Mouse (Mus musculus) brain, adult 2 months (tissue): ENCODE results near the gene Tax1bp1.

ENCODE experiments used
- DNase-seq: peaks from one replicate; pipeline ENCODE4 v3.0.0; 2011; ENCODE audit warnings: low read depth, low spot score

The Tax1bp1 gene

GRCm38 (mm10) chr6:52705280-52705679, 8.2 kb upstream of the Tax1bp1 start:
- DNase-seq: no peak

GRCm38 (mm10) chr6:52707815-52708214, 5.7 kb upstream of the Tax1bp1 start:
- DNase-seq: no peak

DNA sequence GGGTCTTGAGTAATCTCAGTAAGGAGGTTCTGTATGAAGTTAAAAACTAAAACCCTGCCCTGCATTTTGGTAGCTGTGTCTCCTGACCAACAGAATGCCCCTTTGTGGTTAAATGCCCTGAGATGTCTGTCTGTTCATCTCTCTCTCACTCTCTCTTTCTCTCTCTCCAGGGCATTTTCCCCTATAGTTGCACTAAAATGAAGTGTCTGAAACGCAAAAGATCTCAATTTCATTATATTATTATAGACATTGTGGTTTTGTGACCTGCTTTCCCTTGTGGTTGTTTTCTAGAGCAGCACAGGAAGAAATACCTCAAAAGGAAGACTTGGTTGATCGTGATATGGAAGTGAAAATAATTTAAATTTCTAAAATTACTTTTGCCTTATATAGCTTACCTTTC, 966 bp upstream of the Tax1bp1 start:
- DNase-seq: no peak

DNA sequence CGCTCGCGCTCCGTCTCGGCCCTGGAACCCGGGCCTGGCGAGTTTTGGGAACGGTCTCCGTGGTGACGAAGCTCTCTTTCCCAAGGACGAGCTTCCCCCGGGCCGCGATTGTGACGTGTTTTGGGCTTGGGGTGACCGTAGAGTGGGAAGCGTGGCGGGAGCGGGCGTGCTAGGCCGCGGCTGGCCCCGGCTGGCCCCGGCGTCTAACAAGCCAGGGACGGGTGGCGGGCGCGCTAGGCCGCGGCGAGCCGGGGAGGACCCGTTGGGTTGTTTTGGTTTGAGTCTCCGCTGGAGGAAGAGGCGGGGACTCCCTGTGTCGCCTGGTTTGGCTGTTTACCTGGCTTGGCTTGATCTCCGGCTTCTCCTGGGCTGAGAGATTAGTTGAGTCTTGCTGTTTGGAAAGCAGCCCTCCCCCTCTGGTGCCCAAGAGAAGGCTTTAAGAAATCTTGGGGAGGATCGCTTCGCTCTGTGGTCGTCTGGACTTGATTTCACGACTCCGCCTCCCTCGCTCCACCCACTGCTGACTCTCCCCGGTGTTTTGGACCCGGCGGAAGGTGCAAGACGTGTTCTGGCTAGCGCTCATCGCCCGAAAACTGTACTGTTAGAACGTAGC, 474 bp downstream of the Tax1bp1 start:
- peak; percentile 87 for DNase-seq

- DNase-seq: peak; percentile 17
These were observed 4.1 kb downstream of the Tax1bp1 start for GRCm38 (mm10) chr6:52717493-52718192.

DNA sequence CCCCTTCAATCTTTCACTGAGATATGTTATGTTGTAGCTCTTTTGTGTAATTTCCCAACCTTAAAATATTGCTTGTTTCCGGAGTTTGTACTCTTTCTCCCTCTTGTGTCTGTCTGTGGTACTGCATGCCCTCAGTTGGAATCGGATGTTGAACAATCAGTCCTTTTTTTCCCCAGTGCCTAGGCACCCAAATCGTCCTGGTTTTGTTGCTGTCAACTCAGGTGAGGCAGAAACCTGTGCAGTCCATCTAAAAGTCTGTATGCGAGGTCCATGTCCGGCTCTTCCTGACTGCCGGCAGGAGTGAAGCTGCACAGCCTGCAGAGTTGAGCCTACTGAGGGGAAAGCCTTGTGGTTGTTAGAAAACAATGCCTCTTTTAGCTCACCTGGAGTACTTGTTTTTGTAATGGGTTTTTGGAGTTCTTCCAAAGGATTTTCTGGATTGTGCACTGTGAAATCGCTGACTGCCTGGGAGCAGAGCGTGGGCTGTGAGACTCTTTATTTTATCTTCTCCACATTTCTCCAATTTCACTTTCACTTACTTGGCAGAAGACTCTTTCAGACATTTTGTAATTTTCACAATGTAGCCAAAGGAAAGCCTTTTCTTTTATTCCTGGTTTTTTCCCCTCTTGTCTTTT, 11.4 kb downstream of the Tax1bp1 start:
- peak; percentile 71 for DNase-seq

DNA sequence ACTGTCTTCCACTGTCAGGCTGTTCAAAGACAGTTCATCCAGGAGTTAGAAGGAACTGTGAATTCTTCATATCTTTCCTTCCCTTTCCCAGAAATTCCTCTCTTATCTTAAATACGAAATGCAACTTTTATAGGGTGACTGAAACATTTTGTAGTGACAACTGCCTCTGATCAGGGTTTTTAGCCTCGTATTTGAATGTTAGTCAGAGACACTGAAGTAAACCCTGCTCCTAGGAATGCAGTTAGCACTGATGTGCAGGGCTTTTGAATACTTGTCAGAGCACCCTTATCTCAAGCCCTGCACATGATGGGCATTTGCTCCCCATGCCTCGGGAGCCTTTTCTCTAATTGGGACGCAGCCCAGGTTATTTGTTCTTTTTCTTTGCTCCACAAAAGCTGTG, 16.8 kb downstream of the Tax1bp1 start:
- DNase-seq: no peak

DNA sequence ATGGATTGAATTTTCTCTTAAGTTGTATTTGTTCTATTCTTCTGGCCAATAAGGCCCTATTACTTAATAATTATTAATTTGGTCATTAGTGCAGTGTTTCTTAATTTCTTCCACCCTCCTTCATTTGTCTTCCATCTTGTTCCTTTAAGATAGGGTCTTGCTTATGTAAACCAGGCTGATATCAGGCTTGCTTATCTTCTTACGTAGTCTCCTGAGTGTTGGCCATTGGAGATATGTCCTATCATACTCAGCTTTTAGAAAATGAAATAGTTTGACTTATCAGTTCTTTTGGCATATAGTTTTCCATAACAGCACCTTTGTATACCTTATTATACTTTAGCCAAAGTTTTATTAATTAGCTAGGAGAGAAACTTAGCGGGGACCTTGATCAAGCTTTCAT, 21.1 kb downstream of the Tax1bp1 start:
- DNase-seq: no peak

DNA sequence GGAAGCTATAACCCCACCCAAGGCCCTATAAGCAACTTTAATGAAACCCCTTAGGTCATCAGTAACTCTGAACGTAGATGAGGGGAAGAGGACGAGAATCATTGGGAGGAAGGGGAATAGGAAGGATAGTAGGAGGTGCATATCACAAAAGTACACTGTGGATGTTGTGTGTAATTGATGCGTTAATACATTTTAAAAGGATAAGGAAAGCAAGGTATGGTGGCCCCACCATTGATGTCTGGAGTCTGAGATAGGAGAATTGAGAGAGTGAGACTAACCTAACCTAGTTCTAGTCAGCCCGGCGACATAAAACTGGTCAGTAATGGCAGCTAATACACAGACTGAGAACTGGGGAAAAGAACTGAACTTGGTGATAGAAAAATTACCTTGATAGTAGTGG, 39.3 kb downstream of the Tax1bp1 start:
- DNase-seq: no peak

GRCm38 (mm10) chr6:52765206-52765605, 51.7 kb downstream of the Tax1bp1 start:
- DNase-seq: no peak

- DNase-seq: no peak
These were observed 57.3 kb downstream of the Tax1bp1 start for GRCm38 (mm10) chr6:52770789-52771188.

GRCm38 (mm10) chr6:52773132-52773531, 59.6 kb downstream of the Tax1bp1 start:
- DNase-seq: no peak

GRCm38 (mm10) chr6:52775350-52775749, 61.8 kb downstream of the Tax1bp1 start:
- DNase-seq: no peak

GRCm38 (mm10) chr6:52775956-52776355, 62.4 kb downstream of the Tax1bp1 start:
- DNase-seq: no peak

DNA sequence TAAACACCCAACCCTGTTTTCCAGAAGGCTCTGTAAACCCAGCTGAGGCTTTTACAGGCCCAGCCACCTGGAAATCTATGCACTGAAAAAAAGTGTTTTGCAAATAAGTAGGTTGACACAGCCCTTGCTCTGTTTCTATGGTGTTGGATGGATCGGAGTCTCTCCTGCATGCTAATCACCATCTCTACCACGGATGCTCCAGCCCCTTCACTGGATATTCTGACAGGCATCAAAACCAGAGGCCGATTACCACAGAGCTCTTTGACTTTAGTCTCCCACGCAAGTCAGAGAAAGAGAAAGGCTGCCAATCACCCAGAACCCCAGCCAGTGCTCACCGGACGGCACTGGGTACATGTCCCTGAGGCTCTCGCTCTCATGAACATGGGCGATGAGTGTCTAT, 63.5 kb downstream of the Tax1bp1 start:
- DNase-seq: no peak

GRCm38 (mm10) chr6:52778523-52778922, 65.0 kb downstream of the Tax1bp1 start:
- DNase-seq: no peak

DNA sequence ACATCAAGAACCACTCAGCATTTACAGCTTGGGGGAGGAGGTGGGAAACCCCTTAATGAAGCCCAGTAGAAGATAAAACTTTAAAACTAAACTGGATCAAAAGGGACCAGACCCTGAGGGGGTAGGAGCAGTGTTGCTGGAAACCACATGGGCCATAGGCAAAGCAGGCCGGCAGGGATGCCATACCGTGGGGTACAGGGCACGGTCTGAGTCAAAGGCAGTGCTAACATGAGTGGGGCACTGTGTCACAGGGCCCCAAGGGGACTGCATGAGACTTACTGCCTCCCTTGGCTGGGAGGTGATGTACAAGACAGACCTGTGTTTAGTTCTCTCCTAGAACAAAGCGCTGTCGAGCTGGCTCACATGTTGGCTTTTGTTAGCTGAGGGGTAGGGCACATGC, 66.0 kb downstream of the Tax1bp1 start:
- DNase-seq: no peak

DNA sequence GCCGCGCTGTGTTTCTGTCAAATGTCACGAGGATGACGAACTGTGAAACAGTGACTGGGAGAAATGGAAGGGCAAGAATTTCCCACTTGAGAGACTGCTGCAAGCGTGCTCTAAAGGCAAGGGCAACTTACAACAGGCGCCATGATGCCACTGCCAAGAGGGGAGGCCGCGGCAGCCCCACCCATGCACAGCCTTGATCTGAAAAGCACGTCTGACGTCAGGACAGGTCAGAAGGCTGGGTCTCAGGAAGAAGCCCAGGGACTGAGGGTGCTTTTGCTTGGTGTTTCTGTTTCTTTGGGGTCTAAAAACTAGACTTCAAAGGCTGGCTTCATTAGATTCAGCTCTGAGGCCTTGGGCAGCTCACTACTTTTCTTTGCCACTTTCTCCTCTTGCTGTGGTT, 76.8 kb downstream of the Tax1bp1 start:
- no peak for DNase-seq

DNA sequence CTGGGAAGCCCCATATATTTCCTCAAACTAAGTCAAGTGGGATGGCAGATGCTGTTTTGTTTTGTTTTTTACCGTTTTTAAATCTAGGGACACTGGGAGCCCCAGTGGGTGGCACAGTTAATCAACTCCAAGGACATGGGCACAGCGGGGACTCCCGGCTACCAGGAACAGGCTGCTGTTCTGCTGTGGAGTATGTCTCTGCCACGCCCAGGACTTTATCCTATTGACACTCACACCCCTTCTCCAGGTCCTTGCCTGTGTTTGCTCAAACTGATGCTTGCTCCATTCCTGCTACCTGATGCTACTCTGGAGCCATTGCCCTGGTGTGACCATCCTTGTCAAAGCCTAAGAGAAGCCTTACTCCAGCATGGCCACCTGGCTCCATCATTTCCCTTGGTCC, 77.3 kb downstream of the Tax1bp1 start:
- DNase-seq: no peak

DNA sequence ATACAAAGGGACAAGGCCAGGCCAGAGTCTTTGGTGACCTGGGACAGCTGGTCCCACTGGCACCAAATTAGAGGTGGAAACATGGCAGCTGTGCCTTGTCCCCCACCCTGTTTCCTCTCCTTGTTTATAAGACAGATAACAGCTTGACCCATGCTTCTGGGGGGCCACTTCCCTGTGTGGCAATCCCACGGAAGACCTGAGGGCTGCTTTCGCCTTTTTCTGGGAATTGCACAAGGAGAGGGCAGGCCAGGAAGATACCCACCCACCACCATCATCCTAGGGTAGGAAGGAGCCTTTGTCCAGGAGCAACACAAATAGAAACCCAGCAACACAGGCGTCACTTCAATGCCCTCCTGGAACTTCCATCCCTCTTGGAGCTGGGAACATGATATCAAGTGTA, 78.9 kb downstream of the Tax1bp1 start:
- DNase-seq: no peak

DNA sequence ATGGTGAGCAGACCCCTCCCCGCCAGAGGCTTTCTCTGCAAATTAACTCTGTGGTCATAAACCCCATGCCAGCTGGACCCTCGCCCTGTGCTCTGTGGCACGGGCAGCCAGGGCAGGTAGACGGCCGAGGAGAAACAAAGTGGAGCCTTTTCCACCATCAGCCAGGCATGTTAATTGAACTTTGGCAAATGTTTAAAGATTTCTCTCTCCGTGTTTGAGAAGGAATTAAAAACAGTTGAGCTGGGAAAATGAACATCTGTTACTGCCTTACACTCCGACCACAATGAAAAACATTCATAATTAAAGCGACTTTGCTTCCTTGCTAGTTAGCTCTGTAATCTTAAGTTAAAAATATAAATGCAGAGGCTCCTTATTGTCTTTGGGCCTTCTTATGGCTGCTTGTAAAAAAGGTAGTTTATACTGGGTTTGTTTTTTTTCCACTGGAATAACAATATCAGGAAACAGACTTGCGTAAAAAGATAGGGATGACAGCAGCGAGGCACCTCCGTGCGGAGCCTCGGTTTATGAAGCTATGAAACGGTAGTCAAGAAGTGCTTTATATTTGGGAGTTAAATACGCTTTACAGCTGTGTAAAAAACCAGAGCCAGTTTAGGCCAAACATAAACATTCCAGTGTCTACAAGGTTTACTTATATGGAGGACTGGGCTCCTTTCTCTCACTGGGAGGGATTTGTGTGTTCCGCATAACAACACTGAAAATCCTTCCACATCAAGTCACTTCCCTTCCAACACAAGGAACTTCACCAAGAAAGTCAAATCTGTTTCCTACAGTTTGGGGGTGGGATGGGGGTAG, 81.7 kb downstream of the Tax1bp1 start:
- DNase-seq: peak; percentile 54

GRCm38 (mm10) chr6:52796035-52796598, 82.6 kb downstream of the Tax1bp1 start:
- no peak for DNase-seq
